Mouse (Mus musculus) frontal cortex, adult 2 months (tissue): ENCODE measurements around the gene Pkp4. TPM values are rescaled to one million over a fixed set of nuclear protein-coding genes. Genes with fewer than 3 reads are reported as not detected.

Experiments used
- polyA plus RNA-seq: library from polyadenylated mRNA; depleted of rRNA; stranded (reverse); fragments of >200 nt; gene quantifications from 2 replicates; pipeline ENCODE4 v1.2.3, GENCODE M21; 2012; rRNA removed

Gene Pkp4
- polyA plus RNA-seq, 1 experiment = 140 TPM

Other genes with a start within 250 kb of the Pkp4 start
- 6.6 and 7.6 TPM in 2 replicates for gene Ccdc148, start 167 bp upstream of the Pkp4 start, polyA plus RNA-seq